Mouse (Mus musculus) liver, embryonic 11.5 days (tissue): Measurements from ENCODE around the gene Elmod3. TPM values are rescaled to one million over a fixed set of nuclear protein-coding genes. Genes with fewer than 3 reads are reported as not detected.

Experiments
- ATAC-seq: fragments of 200-750 bp; cut with Nextera tagmentation; replicated peaks from 2 replicates; pipeline ENCODE4 v1.8.0; 2017; ENCODE audit warnings: moderate number of reproducible peaks, mild to moderate bottlenecking, moderate TSS enrichment, moderate library complexity; ENCODE audit not compliant: low FRiP score
- DNase-seq: peaks from one replicate; pipeline ENCODE4 v3.0.0-alpha.2; 2017; ENCODE audit warnings: low spot score
- H3K27ac ChIP-seq: fragments of 300-500 bp; sonication (generic); 2 replicates; pipeline ENCODE4 v1.5.1; 2014; ENCODE audit warnings: mild to moderate bottlenecking, low read depth, low read length, control low read depth
- H3K27me3 ChIP-seq: fragments of 300-500 bp; sonication (generic); replicated peaks from 2 replicates; pipeline ENCODE4 v1.6.1; 2014; ENCODE audit warnings: low read length, mixed read lengths; ENCODE audit not compliant: control insufficient read depth, insufficient read depth
- H3K36me3 ChIP-seq: fragments of 300-500 bp; sonication (generic); 2 replicates; pipeline ENCODE4 v1.6.1; 2014; ENCODE audit warnings: mild to moderate bottlenecking, low read length, moderate library complexity, mixed read lengths; ENCODE audit not compliant: control insufficient read depth, insufficient read depth
- H3K4me1 ChIP-seq: fragments of 300-500 bp; sonication (generic); replicated peaks from 2 replicates; pipeline ENCODE4 v1.6.1; 2014; ENCODE audit warnings: low read length, mixed read lengths; ENCODE audit not compliant: control insufficient read depth, insufficient read depth
- H3K4me2 ChIP-seq: fragments of 300-500 bp; sonication (generic); 2 replicates; pipeline ENCODE4 v1.6.1; 2014; ENCODE audit warnings: mild to moderate bottlenecking, control low read depth, moderate library complexity
- H3K4me3 ChIP-seq: fragments of 300-500 bp; sonication (generic); 2 replicates; pipeline ENCODE4 v1.5.1; 2014; ENCODE audit warnings: low read depth, low read length, control low read depth
- H3K9ac ChIP-seq: fragments of 300-500 bp; sonication (generic); 2 replicates; pipeline ENCODE4 v1.6.1; 2014; ENCODE audit warnings: low read depth, low read length, control low read depth
- H3K9me3 ChIP-seq: fragments of 300-500 bp; sonication (generic); 2 replicates; pipeline ENCODE4 v1.6.1; 2016; ENCODE audit warnings: low read length, inconsistent platforms, mixed read lengths; ENCODE audit not compliant: control insufficient read depth
- WGBS: fragments of 180-500 bp; shearing (Covaris S2); extraction: QIAGEN DNeasy Blood & Tissue Kit; methylation state at CpG from one replicate; pipeline ENCODE4 v1.1.7; 2014; 5-methylcytosine and 5-hydroxymethylcytosine counted together
- polyA plus RNA-seq: library from polyadenylated mRNA; unstranded; fragments of >200 nt; fragmentation: Nextera tagmentation; extraction: Ambion mirVana; gene quantifications from 2 replicates; pipeline ENCODE4 v1.2.1, GENCODE M21; 2014

The Elmod3 gene
- 12.3 and 13.4 TPM in 2 replicates for polyA plus RNA-seq

- under 1% methylated on average over 38 of the region's 38 CpGs for WGBS
Measured at GRCm38 (mm10) chr6:72597956-72598753, at the start of gene Elmod3, which contains the start of gene Retsat. Elmod3 (minus strand) TSS chr6:72598413. Retsat (plus strand) TSS chr6:72598475.

GRCm38 (mm10) chr6:72647383-72647820 is 49.2 kb upstream of the Elmod3 start:
- DNase-seq (no peak), ATAC-seq (0 out of 2 replicates have a peak, but pooled peaks have one; percentile 12)
- H3K36me3 ChIP-seq = no peaks in the 10 kb centered on the region
- H3K4me1 ChIP-seq = no peaks in the 10 kb centered on the region
- no peaks in the 10 kb centered on the region for H3K27me3 ChIP-seq
- H3K4me2 ChIP-seq = no peak overlapping the region
- no peak overlapping the region for H3K27ac ChIP-seq
- WGBS = 52% methylated on average over 10 of the region's 10 CpGs
- no peak overlapping the region for H3K4me3 ChIP-seq
- H3K9ac ChIP-seq = no peak overlapping the region
- no peaks in the 10 kb centered on the region for H3K9me3 ChIP-seq

More at GRCm38 (mm10) chr6:72597956-72598753, at the start of gene Elmod3, which contains the start of gene Retsat:
- Histone ChIP-seq H3K36me3 (no peaks in the 10 kb centered on the region), H3K9me3 (no peaks in the 10 kb centered on the region), H3K27me3 (no peaks in the 10 kb centered on the region), H3K4me1 (peaks cover 10% of the 10 kb centered on the region; the same call in 1 of the 2 replicates), H3K4me3 (peak within 1 kb of the TSS; percentile 72), H3K4me2 (peak within 1 kb of the TSS; percentile 87), H3K27ac (peak within 1 kb of the TSS; percentile 66), H3K9ac (peak within 1 kb of the TSS; percentile 81)
- peak; percentile 85 for ATAC-seq
- DNase-seq = peak; percentile 86

GRCm38 (mm10) chr6:72645364-72645763 is 47.2 kb upstream of the Elmod3 start:
- no peak overlapping the region for H3K4me3 ChIP-seq
- DNase-seq (no peak), ATAC-seq (no peak)
- H3K4me1 ChIP-seq = no peaks in the 10 kb centered on the region
- no peak overlapping the region for H3K4me2 ChIP-seq
- 78% methylated on average over 7 of the region's 7 CpGs for WGBS
- no peak overlapping the region for H3K27ac ChIP-seq
- no peaks in the 10 kb centered on the region for H3K36me3 ChIP-seq
- H3K9ac ChIP-seq = no peak overlapping the region
- H3K27me3 ChIP-seq = no peaks in the 10 kb centered on the region
- H3K9me3 ChIP-seq = no peaks in the 10 kb centered on the region

GRCm38 (mm10) chr6:72644576-72644975 is 46.4 kb upstream of the Elmod3 start:
- WGBS = 67% methylated on average over 4 of the region's 4 CpGs
- Histone ChIP-seq H3K4me2 (no peak overlapping the region), H3K9me3 (no peaks in the 10 kb centered on the region), H3K27me3 (no peaks in the 10 kb centered on the region), H3K27ac (no peak overlapping the region), H3K4me3 (no peak overlapping the region), H3K36me3 (no peaks in the 10 kb centered on the region), H3K9ac (no peak overlapping the region), H3K4me1 (no peaks in the 10 kb centered on the region)
- ATAC-seq (no peak), DNase-seq (no peak)

GRCm38 (mm10) chr6:72641218-72641954 is 43.2 kb upstream of the Elmod3 start:
- H3K27me3 ChIP-seq = no peaks in the 10 kb centered on the region
- no peak overlapping the region for H3K4me3 ChIP-seq
- no peak overlapping the region for H3K9ac ChIP-seq
- no peaks in the 10 kb centered on the region for H3K36me3 ChIP-seq
- peaks cover under 1% of the 10 kb centered on the region; the same call in 1 of the 2 replicates for H3K4me1 ChIP-seq
- 71% methylated on average over 18 of the region's 18 CpGs for WGBS
- no peak for DNase-seq
- no peak overlapping the region for H3K27ac ChIP-seq
- H3K4me2 ChIP-seq = no peak overlapping the region
- no peak for ATAC-seq
- no peaks in the 10 kb centered on the region for H3K9me3 ChIP-seq

- Histone ChIP-seq H3K9me3 (no peaks in the 10 kb centered on the region), H3K4me1 (peaks cover 9% of the 10 kb centered on the region; the same call in 1 of the 2 replicates), H3K4me3 (no peak overlapping the region), H3K27ac (no peak overlapping the region), H3K4me2 (no peak overlapping the region), H3K27me3 (no peaks in the 10 kb centered on the region), H3K36me3 (peaks cover under 1% of the 10 kb centered on the region; the same call in 1 of the 2 replicates), H3K9ac (no peak overlapping the region)
- no peak for ATAC-seq
- WGBS = 79% methylated on average over 3 of the region's 3 CpGs
- no peak for DNase-seq
Measured at GRCm38 (mm10) chr6:72636940-72637339, 38.7 kb upstream of the Elmod3 start.

- H3K4me2 ChIP-seq = peak overlapping the region; percentile 31; the same call in 1 of the 2 replicates
Measured at GRCm38 (mm10) chr6:72635760-72636431, 37.7 kb upstream of the Elmod3 start.

GRCm38 (mm10) chr6:72634311-72634710 is 36.1 kb upstream of the Elmod3 start:
- H3K9ac ChIP-seq = no peak overlapping the region
- no peaks in the 10 kb centered on the region for H3K27me3 ChIP-seq
- H3K4me1 ChIP-seq = peaks cover 9% of the 10 kb centered on the region; the same call in 1 of the 2 replicates
- 53% methylated on average over 10 of the region's 10 CpGs for WGBS
- no peak overlapping the region for H3K27ac ChIP-seq
- no peak overlapping the region for H3K4me2 ChIP-seq
- H3K4me3 ChIP-seq = no peak overlapping the region
- DNase-seq = no peak
- ATAC-seq = no peak
- H3K9me3 ChIP-seq = no peaks in the 10 kb centered on the region
- H3K36me3 ChIP-seq = peaks cover 2% of the 10 kb centered on the region; the same call in 1 of the 2 replicates

More at GRCm38 (mm10) chr6:72635760-72636431, 37.7 kb upstream of the Elmod3 start:
- no peak overlapping the region for H3K9ac ChIP-seq
- H3K9me3 ChIP-seq = no peaks in the 10 kb centered on the region
- DNase-seq = peak; percentile 47
- peaks cover 2% of the 10 kb centered on the region; the same call in 1 of the 2 replicates for H3K36me3 ChIP-seq
- 50% methylated on average over 12 of the region's 12 CpGs for WGBS
- peak; percentile 62 for ATAC-seq
- peaks cover 9% of the 10 kb centered on the region; the same call in 1 of the 2 replicates for H3K4me1 ChIP-seq
- no peaks in the 10 kb centered on the region for H3K27me3 ChIP-seq
- H3K27ac ChIP-seq = no peak overlapping the region
- H3K4me3 ChIP-seq = no peak overlapping the region
